Mouse (Mus musculus) right cerebral cortex, postnatal 10 days (tissue): ENCODE data around the gene Zdhhc11.
"Not testable (repeated sequence)": the region's sequence is repeated elsewhere in the genome, so short reads cannot be mapped to it uniquely, and the experiment has no call there.

Experiments used
- DNase-seq, 2 experiments: peaks; one replicate each; pipeline ENCODE4 v3.0.0; 2021; ENCODE audit warnings: low spot score in 2 of 2

Zdhhc11 gene

GRCm38 (mm10) chr13:74006881-74007280 lies 43.2 kb downstream of the Zdhhc11 start:
- not testable (repeated sequence) for DNase-seq

GRCm38 (mm10) chr13:74008216-74008615 lies 44.6 kb downstream of the Zdhhc11 start:
- DNase-seq = not testable (repeated sequence)

- DNase-seq = peak; percentile 95 to 96
Measured at GRCm38 (mm10) chr13:74008948-74009718, 45.5 kb downstream of the Zdhhc11 start, which contains the start of gene Tppp. Gene Tppp (plus strand): TSS chr13:74009407.

GRCm38 (mm10) chr13:74009791-74010614 lies 46.4 kb downstream of the Zdhhc11 start:
- DNase-seq = peak; percentile 93

GRCm38 (mm10) chr13:74010678-74011077 lies 47.0 kb downstream of the Zdhhc11 start:
- peak; percentile 61 to 76 for DNase-seq

- DNase-seq = no peak
Measured at GRCm38 (mm10) chr13:74015908-74016307, 52.3 kb downstream of the Zdhhc11 start.

GRCm38 (mm10) chr13:74017426-74017825 lies 53.8 kb downstream of the Zdhhc11 start:
- DNase-seq = no peak

- DNase-seq = not testable (repeated sequence)
Measured at GRCm38 (mm10) chr13:74019006-74019405, 55.4 kb downstream of the Zdhhc11 start.

- DNase-seq = no peak
Measured at GRCm38 (mm10) chr13:74025151-74026081, 61.8 kb downstream of the Zdhhc11 start.

- DNase-seq = no peak
Measured at GRCm38 (mm10) chr13:74026215-74026614, 62.6 kb downstream of the Zdhhc11 start.

- DNase-seq = no peak
Measured at GRCm38 (mm10) chr13:74028116-74028515, 64.5 kb downstream of the Zdhhc11 start.

- DNase-seq = no peak
Measured at GRCm38 (mm10) chr13:74029013-74029412, 65.4 kb downstream of the Zdhhc11 start.

GRCm38 (mm10) chr13:74030691-74031090 lies 67.0 kb downstream of the Zdhhc11 start:
- no peak for DNase-seq

- no peak for DNase-seq
Measured at GRCm38 (mm10) chr13:74031133-74031532, 67.5 kb downstream of the Zdhhc11 start.

GRCm38 (mm10) chr13:74034756-74035155 lies 71.1 kb downstream of the Zdhhc11 start:
- DNase-seq = no peak

- DNase-seq = no peak
Measured at GRCm38 (mm10) chr13:74035776-74036175, 72.1 kb downstream of the Zdhhc11 start.

GRCm38 (mm10) chr13:74039926-74040325 lies 76.3 kb downstream of the Zdhhc11 start:
- no peak for DNase-seq
